Mouse (Mus musculus): ENCODE results near the gene Ppp1r18.

The Ppp1r18 gene

Small RNA genes within 50 kb of the gene (microRNA-seq; reads per million reads assigned to microRNA genes)
- gene Gm28033: 0.11 to 0.25 reads per million in 2 experiments
- 0 reads per million in 2 experiments for gene Mir1894

Data from adrenal gland (tissue).